Mouse (Mus musculus) embryo, embryonic 10.5 days (tissue): ENCODE measurements at regions not wholly inside any gene's neighbourhood (a gene's known extent, or its start where the extent isn't known, plus 50 kb on each side); places are given as distances from the start of the nearest gene placed in this dataset.

Experiments
- DNase-seq: peaks from one replicate; pipeline ENCODE4 v3.0.0-alpha.2; 2015; ENCODE audit warnings: low spot score

DNA sequence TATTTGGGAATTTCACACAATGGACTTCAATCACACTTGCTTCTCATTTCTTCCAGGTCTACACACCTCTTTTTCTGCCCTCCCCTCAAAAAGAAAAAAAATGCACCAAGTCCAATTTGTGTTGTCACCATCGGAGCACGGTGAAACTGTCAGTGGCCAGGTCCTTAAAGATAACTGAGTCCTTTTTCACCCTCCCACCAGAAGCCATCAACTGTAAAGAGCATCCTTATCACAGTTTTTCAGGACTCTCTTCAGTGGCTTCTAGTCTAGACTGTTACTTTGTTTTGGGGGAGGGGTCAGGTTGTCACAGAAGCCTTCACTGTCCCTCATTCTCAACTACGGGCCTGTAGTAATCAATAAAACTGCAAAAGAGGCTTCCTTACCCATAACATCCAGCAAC, 91.5 kb upstream of the Zdhhc15 start:
- no peak for DNase-seq

DNA sequence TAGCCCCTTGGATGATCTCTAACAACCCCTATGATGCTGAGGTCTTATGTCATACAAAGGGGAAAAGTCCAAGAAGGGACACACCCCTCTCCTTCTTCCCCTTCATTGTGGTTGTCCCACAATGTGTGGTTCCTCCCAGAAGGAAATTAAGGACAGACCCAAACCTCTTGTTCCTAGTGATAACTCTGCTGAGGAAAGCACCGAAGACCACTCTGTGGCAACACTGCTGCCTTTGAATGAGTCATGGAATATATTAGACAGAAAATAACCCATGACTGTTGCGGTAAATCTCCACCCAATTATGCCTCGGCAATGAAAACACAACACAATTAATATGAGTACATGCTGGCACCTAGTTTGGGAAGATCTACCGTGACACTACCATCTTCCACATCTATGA, 89.4 kb upstream of the Zdhhc15 start:
- DNase-seq = no peak

DNA sequence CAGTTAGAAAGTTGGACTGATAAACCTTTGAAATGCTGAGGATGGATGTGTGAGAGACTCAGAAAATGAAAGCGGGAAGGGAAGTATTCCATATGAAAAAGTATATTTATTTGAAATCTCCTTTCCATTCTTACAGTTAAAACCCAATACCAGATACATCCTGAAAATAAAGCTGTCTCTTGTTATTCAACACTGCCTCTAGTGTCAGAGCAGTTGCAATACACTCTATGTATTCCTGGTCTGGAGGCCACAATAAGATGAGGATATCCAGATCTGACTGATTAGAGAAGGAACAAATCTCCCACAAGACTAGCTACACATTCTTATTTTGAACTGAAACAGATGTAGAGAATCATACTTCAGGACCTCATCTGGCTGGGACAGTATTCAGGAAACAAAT, 78.5 kb upstream of the Zdhhc15 start:
- DNase-seq = peak; percentile 3
